Mouse (Mus musculus) testis, adult 10 weeks (tissue): ENCODE measurements around the gene Vpreb1. TPM values are rescaled to one million over a fixed set of nuclear protein-coding genes. Genes with fewer than 3 reads are reported as not detected.

Experiments
- polyA plus RNA-seq: library from polyadenylated mRNA; stranded (reverse); fragments of 350-450 nt; fragmentation: Illumina TruSeq; extraction: RNeasy Lipid Tissue Mini Kit (QIAGEN cat#74804); gene quantifications from one replicate; pipeline ENCODE4 v1.2.3, GENCODE M21; 2014; ENCODE audit warnings: low read depth, low replicate concordance

Gene Vpreb1
- polyA plus RNA-seq, result not detected

DNA sequence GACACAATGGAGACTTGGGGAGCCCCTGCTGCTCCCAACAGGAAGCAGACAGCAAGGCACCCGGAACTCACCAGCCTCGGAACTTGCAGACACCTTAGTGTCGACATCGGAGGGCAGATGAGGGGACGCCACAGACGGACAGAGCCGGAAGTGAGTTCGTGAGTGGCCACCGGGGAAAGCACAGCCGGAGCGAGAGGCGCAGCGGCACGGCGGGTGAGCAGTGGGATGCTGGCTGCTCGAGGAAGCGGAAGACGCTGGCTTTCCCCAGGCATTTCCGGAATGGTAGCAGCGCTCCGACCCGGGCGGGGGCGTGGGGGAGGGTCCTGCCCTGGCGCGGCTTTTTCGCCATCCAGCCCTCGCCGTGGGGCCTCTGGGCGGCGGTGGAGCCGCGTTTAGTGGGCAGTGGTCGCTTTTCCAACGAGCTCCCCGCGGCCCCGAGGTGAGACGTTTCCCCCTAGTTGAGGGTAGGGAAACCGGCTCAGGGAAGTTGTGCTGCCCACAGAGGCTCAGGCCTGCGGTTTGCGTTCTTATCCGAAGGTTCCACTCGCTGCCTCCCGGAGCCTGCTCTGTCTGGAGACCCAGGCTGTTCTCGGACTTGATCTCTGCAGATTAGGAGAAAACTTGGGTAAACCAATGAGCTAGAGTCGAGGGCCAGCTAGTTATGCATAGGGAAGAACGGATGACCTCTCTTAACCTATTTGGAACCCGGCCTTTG, at the start of gene Vpreb1, which contains the start of gene Top3b:
Vpreb1 (minus strand) TSS at position 227 of the 715 bp plus-strand sequence.
Top3b (plus strand) TSS at position 120 of the 715 bp plus-strand sequence.

DNA sequence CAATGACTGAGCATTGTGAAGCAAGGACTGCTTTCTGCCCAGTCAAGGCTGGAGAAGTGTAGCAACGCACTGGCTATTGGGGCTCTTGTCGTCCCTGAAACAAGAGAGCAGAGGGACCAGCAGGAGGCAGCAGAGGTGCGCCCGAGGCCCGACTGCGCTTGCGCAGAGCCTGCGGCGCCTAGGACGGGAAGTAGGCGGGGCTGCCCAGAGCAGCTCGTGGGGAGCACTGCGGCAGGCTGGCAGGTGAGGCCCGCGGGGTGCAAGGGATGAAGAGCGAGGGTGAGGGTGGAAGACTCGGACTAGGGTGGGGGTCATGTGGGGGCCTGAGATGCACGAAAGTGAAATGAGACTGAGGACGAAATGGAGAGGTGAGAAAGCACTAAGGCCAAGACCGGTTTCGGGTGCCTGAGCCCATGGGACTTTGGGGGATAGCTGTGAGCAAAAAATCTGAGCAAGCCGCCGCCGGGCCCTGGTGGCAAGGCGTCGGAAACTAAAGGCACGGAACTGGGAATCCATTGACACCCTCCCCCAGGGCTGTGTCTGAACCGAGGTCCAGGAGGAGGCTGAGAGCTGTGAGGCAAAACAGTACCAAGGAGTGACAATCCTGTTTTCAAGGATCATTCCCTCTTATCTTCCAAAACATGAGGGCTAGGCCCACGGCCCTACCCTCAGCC, 25.9 kb upstream of the Vpreb1 start, which contains the start of gene Ppm1f:
Ppm1f (plus strand) TSS at position 88 of the 674 bp plus-strand sequence.

DNA sequence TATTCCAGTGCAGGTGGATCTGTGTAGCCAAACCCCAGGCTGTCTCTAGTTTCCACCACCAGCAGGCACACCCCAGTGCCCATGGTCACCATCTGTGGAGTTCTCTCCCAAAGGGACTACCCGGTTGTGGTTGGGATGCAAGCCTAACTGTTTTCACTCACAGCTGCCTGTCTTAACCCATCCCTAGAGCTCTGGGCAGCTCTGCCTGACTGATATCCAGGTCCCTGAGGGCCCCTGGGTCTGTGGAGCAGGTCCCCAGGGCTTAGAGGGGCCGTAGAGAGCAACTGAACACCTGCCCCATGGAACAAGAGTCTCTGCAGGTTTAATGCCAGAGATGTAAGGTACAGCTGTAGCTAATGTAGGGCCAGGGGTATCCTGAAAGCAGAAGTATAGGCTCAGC, 6.7 kb downstream of the Vpreb1 start, which contains the start of gene Igll1:
Igll1 (minus strand) TSS at position 8 of the 400 bp plus-strand sequence.

DNA sequence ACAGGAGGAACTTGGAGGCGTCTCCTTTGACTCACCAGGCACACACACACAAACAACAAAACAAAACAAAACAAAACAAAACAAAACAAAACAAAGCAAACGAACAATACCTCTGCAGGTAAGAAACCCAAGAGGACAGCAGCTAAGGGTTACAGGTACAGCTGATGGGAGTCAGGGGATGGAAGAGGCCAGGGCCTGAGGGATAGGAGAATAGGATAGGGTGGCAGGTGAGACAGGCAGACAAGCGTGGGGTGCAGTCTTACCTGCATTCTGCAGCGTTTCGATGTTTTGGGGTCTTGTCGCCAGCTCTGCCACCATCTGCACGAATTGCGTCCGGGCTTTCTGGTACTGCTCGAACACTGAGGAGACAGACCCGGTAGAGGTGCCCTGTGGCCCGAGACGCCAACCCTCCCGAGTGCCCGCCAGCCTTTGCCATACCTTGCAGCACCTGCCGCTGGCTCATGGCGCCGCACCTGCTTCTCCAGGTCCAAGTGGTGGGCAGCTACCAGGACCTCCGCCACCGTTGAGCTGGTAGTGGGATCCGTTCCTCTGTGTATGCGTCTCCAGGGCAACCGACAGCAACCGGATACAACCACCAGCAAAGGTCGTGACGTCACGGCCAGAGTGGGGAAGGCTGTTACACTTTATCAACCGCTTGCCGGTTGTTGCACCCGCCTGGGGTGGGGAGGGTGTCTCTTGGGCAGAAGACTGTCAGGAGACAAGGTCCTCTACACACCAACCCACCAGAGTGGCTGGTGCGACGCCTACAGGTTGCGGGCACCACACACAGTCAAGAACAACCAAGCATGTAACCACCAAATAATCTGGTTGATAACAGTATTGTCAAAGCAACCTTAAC, 41.7 kb downstream of the Vpreb1 start, which contains the start of gene Spag6l:
Spag6l (minus strand) TSS at position 700 of the 859 bp plus-strand sequence.

Other genes with a start within 250 kb of the Vpreb1 start
- gene Olfr19, start 194.4 kb downstream of the Vpreb1 start, polyA plus RNA-seq, result 2.2 TPM
- 352 TPM for gene Spag6l, start 41.4 kb downstream of the Vpreb1 start, polyA plus RNA-seq
- gene Igll1, start 6.9 kb downstream of the Vpreb1 start, polyA plus RNA-seq, result not detected
- 22.1 TPM for gene Top3b, start 107 bp downstream of the Vpreb1 start, polyA plus RNA-seq
- 4.1 TPM for gene Ppm1f, start 25.6 kb upstream of the Vpreb1 start, polyA plus RNA-seq
- 99.5 TPM for gene Mapk1, start 112.5 kb upstream of the Vpreb1 start, polyA plus RNA-seq
- gene Ypel1, start 198.9 kb upstream of the Vpreb1 start, polyA plus RNA-seq, result 204 TPM
- 123 TPM for gene Ppil2, start 240.4 kb upstream of the Vpreb1 start, polyA plus RNA-seq